Mouse (Mus musculus) intestine, embryonic 16.5 days (tissue): Measurements from ENCODE around the gene Sox6. TPM values are rescaled to one million over a fixed set of nuclear protein-coding genes. Genes with fewer than 3 reads are reported as not detected.
A peak's percentile ranks its signal among the peaks of the same experiment; 100 is the strongest.
"Not testable (repeated sequence)": the region's sequence is repeated elsewhere in the genome, so short reads cannot be mapped to it uniquely, and the experiment has no call there.

Experiments used
- ATAC-seq: fragments of 200-750 bp; cut with Nextera tagmentation; 2 replicates; pipeline ENCODE4 v1.8.0; 2017; ENCODE audit warnings: moderate TSS enrichment, moderate library complexity
- H3K27ac ChIP-seq: fragments of 300-500 bp; sonication (generic); 2 replicates; pipeline ENCODE4 v1.5.1; 2014; ENCODE audit warnings: mild to moderate bottlenecking, low read length
- H3K27me3 ChIP-seq: fragments of 300-500 bp; sonication (generic); replicated peaks from 2 replicates; pipeline ENCODE4 v1.6.1; 2014; ENCODE audit warnings: low read length, control low read depth, mixed read lengths; ENCODE audit not compliant: control insufficient read depth, insufficient read depth
- H3K36me3 ChIP-seq: fragments of 300-500 bp; sonication (generic); 2 replicates; pipeline ENCODE4 v1.6.1; 2014; ENCODE audit warnings: low read length, control low read depth; ENCODE audit not compliant: control insufficient read depth, insufficient read depth
- H3K4me1 ChIP-seq: fragments of 300-500 bp; sonication (generic); 2 replicates; pipeline ENCODE4 v1.6.1; 2014; ENCODE audit warnings: low read length, control low read depth, mixed read lengths; ENCODE audit not compliant: control insufficient read depth, insufficient read depth
- H3K4me2 ChIP-seq: fragments of 300-500 bp; sonication (generic); 2 replicates; pipeline ENCODE4 v1.6.1; 2014; ENCODE audit warnings: low read depth, low read length, control low read depth
- H3K4me3 ChIP-seq: fragments of 300-500 bp; sonication (generic); 2 replicates; pipeline ENCODE4 v1.5.1; 2014; ENCODE audit warnings: mild to moderate bottlenecking, low read length
- H3K9ac ChIP-seq: fragments of 300-500 bp; sonication (generic); 2 replicates; pipeline ENCODE4 v1.6.1; 2014; ENCODE audit warnings: low read depth, low read length
- H3K9me3 ChIP-seq: fragments of 300-500 bp; sonication (generic); 2 replicates; pipeline ENCODE4 v1.6.1; 2016; ENCODE audit warnings: low read length, control low read depth; ENCODE audit not compliant: control insufficient read depth
- WGBS: fragments of 180-500 bp; shearing (Covaris S2); extraction: QIAGEN DNeasy Blood & Tissue Kit; methylation state at CpG from one replicate; pipeline ENCODE4 v1.1.7; 2014; 5-methylcytosine and 5-hydroxymethylcytosine counted together
- polyA plus RNA-seq: library from polyadenylated mRNA; unstranded; fragments of >200 nt; fragmentation: Nextera tagmentation; extraction: Ambion mirVana; gene quantifications from 2 replicates; pipeline ENCODE4 v1.2.1, GENCODE M21; 2015

Sox6 gene
- 25.3 and 26.2 TPM in 2 replicates for polyA plus RNA-seq

DNA sequence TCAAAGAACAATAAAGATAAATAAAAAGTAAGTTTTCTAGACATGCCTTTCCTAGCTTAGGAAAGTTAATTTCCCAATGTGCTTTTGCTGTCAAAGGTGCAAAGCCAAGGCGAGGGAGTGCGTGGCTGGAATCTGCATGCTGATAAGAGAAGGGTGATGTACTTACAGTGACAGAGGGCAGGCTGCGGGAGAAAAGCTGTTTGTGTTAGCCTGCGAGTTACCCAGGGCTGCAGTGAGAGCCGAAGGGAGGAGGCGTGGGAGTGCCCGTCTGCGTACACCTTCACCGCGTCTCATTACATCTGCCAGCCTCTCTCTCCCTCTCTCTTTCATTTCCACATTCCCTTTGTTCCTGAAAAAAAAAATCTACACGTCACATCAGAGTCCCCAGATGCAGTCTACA lies at the start of gene Sox6:
Sox6 (minus strand) TSS at position 286 of the 400 bp plus-strand sequence.
- Histone ChIP-seq H3K27ac (no peak within 1 kb of the TSS), H3K4me3 (peak within 1 kb of the TSS; percentile 62), H3K9ac (peak within 1 kb of the TSS; percentile 64), H3K27me3 (peaks cover 37% of the 10 kb centered on the region), H3K4me1 (peaks cover 13% of the 10 kb centered on the region), H3K9me3 (no peaks in the 10 kb centered on the region), H3K4me2 (peak within 1 kb of the TSS; percentile 100), H3K36me3 (no peaks in the 10 kb centered on the region)
- 3% methylated on average over 11 of the region's 11 CpGs for WGBS
- no peak for ATAC-seq

DNA sequence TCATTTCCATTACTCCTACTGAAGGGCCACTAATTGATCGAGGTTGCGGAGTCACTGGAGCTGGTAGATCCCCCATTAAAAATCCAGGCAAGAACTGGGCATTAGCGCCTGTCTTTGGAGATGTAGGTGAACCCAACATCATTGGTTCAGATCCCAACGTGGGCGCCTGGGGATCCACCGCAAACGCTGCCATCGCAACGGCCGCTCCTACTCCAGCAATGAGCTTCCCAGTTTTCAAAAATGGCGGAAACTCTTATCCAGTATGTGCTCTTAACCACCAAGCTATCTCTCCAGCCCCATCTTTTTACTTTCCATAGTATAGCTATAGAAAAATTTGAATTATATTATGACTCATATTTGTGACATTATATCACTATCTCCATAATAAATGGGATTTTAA lies 45.8 kb upstream of the Sox6 start, which contains the start of gene Gm4353:
Gm4353 (minus strand) TSS at position 270 of the 400 bp plus-strand sequence.
- not testable (repeated sequence) for H3K27me3 ChIP-seq, H3K4me2 ChIP-seq, H3K36me3 ChIP-seq, H3K9me3 ChIP-seq, H3K4me1 ChIP-seq, H3K9ac ChIP-seq, H3K27ac ChIP-seq, ATAC-seq, H3K4me3 ChIP-seq
- WGBS = 97% methylated on average over 11 of the region's 11 CpGs

DNA sequence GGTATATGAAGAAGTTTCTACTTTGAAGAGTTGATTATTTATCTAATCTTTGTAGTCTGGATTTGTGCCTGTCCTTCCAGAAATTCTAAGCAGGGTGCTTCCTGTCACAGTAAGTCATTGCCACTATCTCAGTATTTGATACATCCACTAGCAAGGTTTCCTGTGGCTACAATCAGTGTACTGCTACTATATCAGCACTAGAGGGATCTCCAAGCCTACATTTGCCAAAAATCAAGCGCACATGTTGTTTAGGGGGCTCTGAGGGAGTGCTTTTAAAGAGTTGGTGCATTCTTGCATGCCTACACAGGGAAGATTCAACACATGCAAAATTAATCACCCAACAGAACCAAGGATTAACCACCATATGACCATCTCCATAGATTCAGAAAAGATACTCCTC lies 22.1 kb upstream of the Sox6 start:
- no peak overlapping the region for H3K4me3 ChIP-seq
- H3K27me3 ChIP-seq = no peaks in the 10 kb centered on the region
- H3K4me1 ChIP-seq = no peaks in the 10 kb centered on the region
- H3K9ac ChIP-seq = no peak overlapping the region
- ATAC-seq = no peak
- no peaks in the 10 kb centered on the region for H3K9me3 ChIP-seq
- no peak overlapping the region for H3K27ac ChIP-seq
- H3K36me3 ChIP-seq = no peaks in the 10 kb centered on the region
- WGBS = 42% methylated on average over 1 of the region's 1 CpGs
- H3K4me2 ChIP-seq = no peak overlapping the region

DNA sequence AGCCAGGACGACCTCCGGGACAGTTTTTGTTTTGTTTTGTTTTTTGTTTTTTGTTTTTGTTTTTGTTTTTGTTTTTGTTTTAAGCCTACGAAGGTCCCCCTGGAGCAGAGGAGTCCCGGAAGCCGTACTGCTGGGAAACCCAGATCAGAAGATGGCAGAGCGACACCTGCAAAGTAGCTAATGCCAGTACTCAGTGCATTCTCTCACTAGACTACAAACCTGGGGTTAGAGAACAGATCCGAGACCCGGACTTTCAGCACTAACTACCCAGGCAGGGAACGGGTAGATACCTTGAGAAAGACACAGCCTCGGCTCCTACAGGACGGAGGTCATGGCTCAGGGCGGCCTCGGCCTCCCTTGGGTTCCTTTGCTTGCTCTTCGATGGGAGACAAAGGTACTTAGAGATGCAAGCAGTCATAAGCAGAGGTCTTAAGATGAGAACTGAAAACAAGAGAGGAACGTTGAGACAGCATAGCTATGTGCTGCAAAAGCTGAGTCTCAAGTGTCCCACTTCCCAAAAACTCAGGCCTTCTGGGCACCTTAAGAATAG lies 1.9 kb upstream of the Sox6 start:
- Histone ChIP-seq H3K27ac (no peak overlapping the region), H3K9me3 (no peaks in the 10 kb centered on the region), H3K27me3 (peaks cover 27% of the 10 kb centered on the region), H3K4me2 (peak overlapping the region; percentile 100; the same call in 1 of the 2 replicates), H3K4me3 (peak overlapping the region; percentile 62), H3K4me1 (peaks cover 9% of the 10 kb centered on the region), H3K9ac (no peak overlapping the region), H3K36me3 (no peaks in the 10 kb centered on the region)
- peak; percentile 20; the same call in 1 of the 2 replicates for ATAC-seq
- 27% methylated on average over 15 of the region's 15 CpGs for WGBS

DNA sequence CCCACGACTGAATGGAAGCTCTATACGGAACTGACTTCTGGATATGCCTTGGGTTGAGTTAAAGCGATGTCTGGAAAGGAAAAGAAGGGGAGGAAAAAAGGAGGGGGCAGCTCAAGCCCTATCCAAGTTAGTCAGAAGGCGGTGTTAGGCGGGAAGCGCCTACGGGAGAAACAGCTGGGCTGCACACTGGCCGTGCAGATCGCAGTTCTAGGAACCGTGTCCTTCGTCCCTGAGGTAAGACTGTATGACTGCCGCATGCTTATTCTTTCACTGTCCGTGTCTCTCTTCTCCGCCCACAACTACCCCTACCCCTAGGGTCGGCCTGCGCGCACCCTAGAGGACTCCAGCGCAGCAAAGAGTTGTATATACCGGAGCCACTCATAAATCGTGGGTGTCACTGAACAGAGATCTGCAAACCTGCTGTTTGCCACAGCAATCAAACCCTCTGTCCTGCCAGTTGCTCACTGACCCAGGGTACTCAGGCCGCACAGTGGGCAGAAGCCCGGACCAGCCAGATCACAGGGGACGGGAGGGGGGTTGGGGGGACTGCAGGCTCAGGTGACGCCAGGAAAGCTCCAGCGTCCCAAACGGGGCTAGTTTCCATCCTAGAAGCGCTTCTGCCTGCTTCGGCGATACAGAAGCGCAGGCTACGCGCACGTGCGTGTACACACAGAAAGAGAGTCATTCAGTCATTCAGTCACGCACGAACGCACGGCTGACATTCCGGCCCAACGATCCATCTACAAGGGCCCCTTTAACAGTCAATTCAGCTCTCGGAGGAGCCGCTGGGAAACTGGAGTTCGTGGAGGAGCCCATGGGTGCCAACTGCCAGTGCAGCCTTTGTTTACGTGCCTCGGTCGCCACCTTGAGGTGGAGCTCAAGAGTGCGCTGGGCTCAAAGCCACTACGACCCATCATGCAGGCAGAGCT lies 1.2 kb upstream of the Sox6 start:
- peak overlapping the region; percentile 62 for H3K4me3 ChIP-seq

DNA sequence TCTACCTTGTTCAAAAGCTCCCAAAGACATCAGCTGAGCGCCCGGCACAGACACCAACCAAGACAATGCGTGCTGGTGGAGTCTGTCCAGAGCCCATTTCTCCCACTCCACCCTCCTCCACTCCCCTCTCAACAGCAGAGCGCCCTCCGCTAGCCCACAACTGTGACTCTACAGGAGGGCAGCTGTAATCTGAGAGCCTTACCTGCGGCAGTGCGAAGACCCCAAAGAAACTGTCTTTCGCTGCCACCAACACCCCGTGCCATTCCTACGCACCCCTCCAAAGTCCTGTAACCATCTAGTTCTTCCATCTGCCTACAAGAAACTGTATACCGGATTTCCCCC lies 571 bp upstream of the Sox6 start, which contains the start of gene 1110004F10Rik:
1110004F10Rik (plus strand) TSS at position 202 of the 342 bp plus-strand sequence.
- ATAC-seq = 0 out of 2 replicates have a peak, but pooled peaks have one; percentile 13

More for the DNA sequence above, 1.2 kb upstream of the Sox6 start:
- H3K27ac ChIP-seq = no peak overlapping the region
- H3K4me1 ChIP-seq = peaks cover 9% of the 10 kb centered on the region
- peak overlapping the region; percentile 64 for H3K9ac ChIP-seq
- peak overlapping the region; percentile 100 for H3K4me2 ChIP-seq
- no peaks in the 10 kb centered on the region for H3K36me3 ChIP-seq
- ATAC-seq = peak; percentile 82
- WGBS = under 1% methylated on average over 48 of the region's 48 CpGs
- peaks cover 32% of the 10 kb centered on the region for H3K27me3 ChIP-seq
- no peaks in the 10 kb centered on the region for H3K9me3 ChIP-seq

DNA sequence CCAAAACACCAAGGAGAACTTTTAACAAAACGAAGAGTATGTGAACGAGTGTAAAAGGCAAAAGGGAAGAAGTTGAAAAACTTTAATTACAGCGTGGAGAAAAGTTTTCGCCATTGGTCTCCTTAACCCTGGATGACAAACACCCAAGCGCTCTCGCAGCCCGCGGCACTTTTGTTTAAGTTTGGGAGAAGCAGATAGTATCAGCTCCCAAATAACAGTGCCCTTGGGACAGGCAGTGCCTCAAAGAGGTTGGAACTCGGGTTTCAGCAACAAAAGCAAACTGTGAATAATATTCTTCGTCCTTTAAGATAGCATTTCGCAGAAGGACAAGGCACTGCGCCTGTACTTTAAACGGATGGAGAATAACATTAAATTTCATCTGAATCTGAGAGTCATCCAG lies 572 bp downstream of the Sox6 start:
- H3K27me3 ChIP-seq = peaks cover 37% of the 10 kb centered on the region
- 0 out of 2 replicates have a peak overlapping the region, but pooled peaks have one; percentile 8 for H3K4me2 ChIP-seq
- H3K27ac ChIP-seq = no peak overlapping the region
- H3K4me3 ChIP-seq = peak overlapping the region; percentile 11; the same call in 1 of the 2 replicates
- WGBS = 3% methylated on average over 13 of the region's 13 CpGs
- H3K36me3 ChIP-seq = no peaks in the 10 kb centered on the region
- H3K9ac ChIP-seq = no peak overlapping the region
- peaks cover 13% of the 10 kb centered on the region for H3K4me1 ChIP-seq
- no peaks in the 10 kb centered on the region for H3K9me3 ChIP-seq
- no peak for ATAC-seq

More for the DNA sequence above, 571 bp upstream of the Sox6 start, which contains the start of gene 1110004F10Rik:
- H3K4me3 ChIP-seq = peak within 1 kb of the TSS; percentile 62
- H3K27ac ChIP-seq = no peak within 1 kb of the TSS
- peaks cover 37% of the 10 kb centered on the region for H3K27me3 ChIP-seq
- peak within 1 kb of the TSS; percentile 100 for H3K4me2 ChIP-seq
- 2% methylated on average over 11 of the region's 11 CpGs for WGBS
- peaks cover 13% of the 10 kb centered on the region for H3K4me1 ChIP-seq
- no peaks in the 10 kb centered on the region for H3K36me3 ChIP-seq
- peak within 1 kb of the TSS; percentile 64 for H3K9ac ChIP-seq
- no peaks in the 10 kb centered on the region for H3K9me3 ChIP-seq

DNA sequence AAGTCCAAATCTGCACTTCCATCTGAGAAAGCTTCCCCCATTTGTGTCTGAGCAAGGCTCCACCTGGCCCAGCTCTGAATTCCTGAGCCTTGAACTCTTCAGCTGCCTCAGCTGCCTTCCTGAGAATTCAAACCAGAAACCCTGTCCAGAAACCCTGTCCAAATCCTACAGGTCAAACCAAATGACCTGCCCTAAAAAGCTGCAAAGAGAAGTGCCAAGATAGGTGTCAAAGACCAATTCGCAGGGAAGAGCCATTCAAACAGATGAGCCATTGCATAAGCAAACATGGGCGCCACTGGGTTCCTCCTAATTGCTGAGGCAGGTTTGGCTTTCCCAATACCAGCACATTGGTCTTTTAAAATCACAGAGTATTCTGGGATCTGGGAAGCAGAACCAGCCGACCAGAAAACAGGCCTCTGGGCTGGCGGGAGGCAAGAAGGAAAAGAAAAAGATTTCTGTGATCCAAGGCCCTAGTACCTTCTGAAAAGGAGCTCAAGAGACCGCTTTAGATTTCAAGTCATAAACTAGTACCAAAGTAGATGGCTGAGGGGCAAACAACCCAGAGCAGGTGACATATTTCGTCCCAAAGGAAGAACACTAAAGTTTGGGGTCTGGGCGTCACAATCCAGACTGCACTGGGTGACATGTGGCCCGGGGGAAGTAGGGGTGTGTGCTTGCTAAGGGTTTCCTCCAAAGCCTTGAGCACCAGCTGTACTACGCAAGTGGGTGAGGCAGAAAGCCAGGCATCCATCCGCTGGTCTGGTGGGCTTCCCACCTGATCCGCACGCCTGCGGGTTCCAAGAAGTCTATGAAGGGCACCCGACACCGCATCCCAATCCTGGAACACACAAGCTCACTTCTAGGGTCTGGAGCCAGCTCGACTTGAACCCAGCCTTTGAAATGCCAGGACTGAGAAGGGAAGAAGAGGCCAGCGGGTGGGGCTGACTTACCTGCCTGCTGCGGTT lies 1.7 kb downstream of the Sox6 start:
- no peak overlapping the region for H3K4me2 ChIP-seq
- H3K4me3 ChIP-seq = no peak overlapping the region
- peaks cover 37% of the 10 kb centered on the region for H3K27me3 ChIP-seq
- H3K9ac ChIP-seq = no peak overlapping the region
- H3K4me1 ChIP-seq = peaks cover 13% of the 10 kb centered on the region
- no peak for ATAC-seq
- 43% methylated on average over 18 of the region's 18 CpGs for WGBS
- H3K9me3 ChIP-seq = no peaks in the 10 kb centered on the region
- H3K27ac ChIP-seq = no peak overlapping the region
- no peaks in the 10 kb centered on the region for H3K36me3 ChIP-seq
